Mouse (Mus musculus) kidney, embryonic 15.5 days (tissue): Measurements from ENCODE around the gene Kif14. TPM values are rescaled to one million over a fixed set of nuclear protein-coding genes. Genes with fewer than 3 reads are reported as not detected.
A peak's percentile ranks its signal among the peaks of the same experiment; 100 is the strongest.

Experiments used
- ATAC-seq: fragments of 200-750 bp; cut with Nextera tagmentation; replicated peaks from 2 replicates; pipeline ENCODE4 v1.8.0; 2017; ENCODE audit warnings: moderate TSS enrichment; ENCODE audit not compliant: low FRiP score
- H3K27ac ChIP-seq: fragments of 300-500 bp; sonication (generic); 2 replicates; pipeline ENCODE4 v1.5.1; 2015; ENCODE audit warnings: mild to moderate bottlenecking, inconsistent platforms
- H3K27me3 ChIP-seq: fragments of 300-500 bp; sonication (generic); 2 replicates; pipeline ENCODE4 v1.6.1; 2015; ENCODE audit warnings: inconsistent platforms
- H3K36me3 ChIP-seq: fragments of 300-500 bp; sonication (generic); 2 replicates; pipeline ENCODE4 v1.6.1; 2015; ENCODE audit warnings: inconsistent platforms
- H3K4me1 ChIP-seq: fragments of 300-500 bp; sonication (generic); 2 replicates; pipeline ENCODE4 v1.6.1; 2015; ENCODE audit warnings: inconsistent platforms
- H3K4me2 ChIP-seq: fragments of 300-500 bp; sonication (generic); 2 replicates; pipeline ENCODE4 v1.6.1; 2015; ENCODE audit warnings: moderate library complexity, mild to moderate bottlenecking, inconsistent platforms
- H3K4me3 ChIP-seq: fragments of 300-500 bp; sonication (generic); replicated peaks from 2 replicates; pipeline ENCODE4 v1.5.1; 2015; ENCODE audit warnings: mild to moderate bottlenecking, inconsistent platforms
- H3K9ac ChIP-seq: fragments of 300-500 bp; sonication (generic); 2 replicates; pipeline ENCODE4 v1.6.1; 2015; ENCODE audit warnings: mild to moderate bottlenecking, inconsistent platforms
- H3K9me3 ChIP-seq: fragments of 300-500 bp; sonication (generic); replicated peaks from 2 replicates; pipeline ENCODE4 v1.6.1; 2016; ENCODE audit warnings: inconsistent platforms
- WGBS: fragments of 180-500 bp; shearing (Covaris S2); methylation state at CpG from one replicate; pipeline ENCODE4 v1.1.7; 2015; ENCODE audit warnings: mixed read lengths; 5-methylcytosine and 5-hydroxymethylcytosine counted together
- polyA plus RNA-seq: library from polyadenylated mRNA; unstranded; fragments of >200 nt; fragmentation: Nextera tagmentation; extraction: Ambion mirVana; gene quantifications from 2 replicates; pipeline ENCODE4 v1.2.1, GENCODE M21; 2015

The Kif14 gene
- polyA plus RNA-seq, 1 experiment from 2014 or later, result 5.0 TPM

DNA sequence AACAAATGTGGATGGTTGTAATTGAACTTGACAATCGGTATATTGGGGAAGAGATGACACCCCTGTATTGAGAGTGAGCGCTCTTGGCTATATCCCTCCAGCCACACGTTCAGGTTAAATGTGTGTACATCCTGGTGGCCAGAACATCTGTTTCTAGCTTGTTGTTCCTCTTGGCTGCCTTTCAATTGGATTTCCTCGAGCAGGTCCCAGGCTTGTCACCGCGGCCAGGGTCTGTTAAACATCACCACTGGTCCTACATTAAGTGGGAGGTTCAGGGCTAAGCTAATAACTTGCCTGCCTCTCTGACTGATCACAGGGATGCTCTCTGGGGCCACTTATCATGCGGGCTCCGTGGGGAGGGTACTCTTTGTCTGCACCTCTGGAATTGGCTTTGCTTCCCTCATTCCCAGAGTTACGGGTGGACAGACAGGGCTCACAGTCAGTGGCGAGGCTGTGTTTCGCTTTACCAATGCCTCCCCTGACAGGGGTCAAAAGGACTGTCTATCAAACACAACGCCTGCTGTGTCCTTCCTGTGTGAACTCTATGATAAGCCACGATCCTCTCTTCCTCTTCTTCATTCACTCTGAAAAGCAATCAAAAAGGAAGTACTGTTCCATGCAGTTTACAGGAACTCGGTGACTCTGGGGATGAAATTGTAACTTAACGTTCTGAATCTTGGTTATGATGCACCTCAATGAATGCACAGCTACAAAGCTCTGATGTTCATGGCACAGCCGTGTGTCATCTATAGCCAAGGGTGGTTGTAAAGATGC, 111.9 kb downstream of the Kif14 start:
- Histone ChIP-seq H3K27me3 (peaks cover 7% of the 10 kb centered on the region; the same call in 1 of the 2 replicates), H3K4me2 (peak overlapping the region; percentile 48), H3K27ac (peak overlapping the region; percentile 54), H3K4me1 (peaks cover 20% of the 10 kb centered on the region), H3K4me3 (no peak overlapping the region), H3K9ac (no peak overlapping the region), H3K9me3 (no peaks in the 10 kb centered on the region), H3K36me3 (no peaks in the 10 kb centered on the region)
- peak; percentile 93 for ATAC-seq
- 18% methylated on average over 16 of the region's 16 CpGs for whole genome bisulfite sequencing

DNA sequence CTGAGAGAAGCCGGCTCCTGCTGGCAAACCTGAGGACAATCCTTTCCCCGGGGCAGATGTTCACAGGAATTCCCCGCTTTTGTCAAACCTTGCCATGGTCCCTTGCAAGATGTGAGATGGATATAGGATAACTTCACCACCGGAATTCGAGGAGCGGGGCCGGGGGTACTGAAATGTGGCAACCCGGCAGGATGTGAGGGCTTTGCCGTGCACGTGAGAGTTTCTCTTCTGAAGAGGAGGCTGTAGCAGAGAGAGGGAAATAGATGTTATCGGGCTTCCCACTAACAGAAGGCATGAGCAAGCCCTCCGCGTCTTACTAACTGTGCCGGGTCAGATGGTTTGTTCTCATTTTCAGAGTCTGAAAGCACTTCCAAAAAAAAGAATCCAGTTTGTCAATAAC, 113.2 kb downstream of the Kif14 start:
- ATAC-seq, result no peak
- H3K9me3 ChIP-seq, result no peaks in the 10 kb centered on the region
- H3K27ac ChIP-seq, result no peak overlapping the region
- peak overlapping the region; percentile 12; the same call in 1 of the 2 replicates for H3K4me2 ChIP-seq
- H3K4me3 ChIP-seq, result no peak overlapping the region
- 72% methylated on average over 14 of the region's 14 CpGs for WGBS
- no peaks in the 10 kb centered on the region for H3K36me3 ChIP-seq
- no peak overlapping the region for H3K9ac ChIP-seq
- H3K27me3 ChIP-seq, result peaks cover 7% of the 10 kb centered on the region; the same call in 1 of the 2 replicates
- H3K4me1 ChIP-seq, result peaks cover 20% of the 10 kb centered on the region

DNA sequence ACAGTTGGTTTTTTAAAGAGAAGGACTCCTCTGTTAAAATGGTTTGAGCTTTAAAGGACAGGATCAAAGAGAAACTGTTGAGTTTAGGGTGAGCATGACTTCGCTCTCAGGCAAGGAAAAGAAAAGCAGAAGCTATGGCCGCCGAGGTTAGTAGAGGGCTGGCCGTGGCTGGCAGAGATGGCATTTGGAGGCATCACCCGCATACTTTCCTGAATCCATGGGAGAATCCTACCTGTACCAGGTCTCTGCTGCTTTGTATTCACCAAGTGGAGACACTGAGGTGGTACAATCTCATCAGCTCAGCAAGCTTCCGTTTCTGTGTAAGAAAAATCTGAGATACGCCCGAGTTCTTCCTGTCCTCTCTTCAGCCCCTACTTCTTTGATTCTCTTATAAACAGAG, 114.1 kb downstream of the Kif14 start:
- H3K4me1 ChIP-seq, result peaks cover 20% of the 10 kb centered on the region
- no peak overlapping the region for H3K9ac ChIP-seq
- 87% methylated on average over 8 of the region's 8 CpGs for WGBS
- no peak overlapping the region for H3K27ac ChIP-seq
- no peak for ATAC-seq
- H3K4me2 ChIP-seq, result no peak overlapping the region
- no peaks in the 10 kb centered on the region for H3K9me3 ChIP-seq
- H3K27me3 ChIP-seq, result peaks cover 7% of the 10 kb centered on the region; the same call in 1 of the 2 replicates
- H3K4me3 ChIP-seq, result no peak overlapping the region
- H3K36me3 ChIP-seq, result no peaks in the 10 kb centered on the region

Other genes with a start within 250 kb of the Kif14 start
- 16.0 and 17.1 TPM in 2 replicates for gene Inava, start 232.1 kb upstream of the Kif14 start, polyA plus RNA-seq
- gene Gpr25, start 205.5 kb upstream of the Kif14 start, polyA plus RNA-seq, result not detected in 2 replicates
- gene Camsap2, start 120.2 kb upstream of the Kif14 start, polyA plus RNA-seq, result 9.0 and 9.9 TPM in 2 replicates
- 15.7 and 16.0 TPM in 2 replicates for gene Ddx59, start 51.1 kb upstream of the Kif14 start, polyA plus RNA-seq
- gene Zfp281, start 158.6 kb downstream of the Kif14 start, polyA plus RNA-seq, result 23.0 and 23.1 TPM in 2 replicates